Mouse (Mus musculus) intestine, embryonic 15.5 days (tissue): ENCODE data around the gene Skap1. TPM values are rescaled to one million over a fixed set of nuclear protein-coding genes. Genes with fewer than 3 reads are reported as not detected.
"Not testable (repeated sequence)": the region's sequence is repeated elsewhere in the genome, so short reads cannot be mapped to it uniquely, and the experiment has no call there.

ENCODE experiments used
- ATAC-seq: fragments of 200-750 bp; cut with Nextera tagmentation; 2 replicates; pipeline ENCODE4 v1.8.0; 2017; ENCODE audit warnings: moderate TSS enrichment, moderate library complexity
- H3K27ac ChIP-seq: fragments of 300-500 bp; sonication (generic); 2 replicates; pipeline ENCODE4 v1.5.1; 2015; ENCODE audit warnings: mild to moderate bottlenecking, inconsistent platforms
- H3K27me3 ChIP-seq: fragments of 300-500 bp; sonication (generic); replicated peaks from 2 replicates; pipeline ENCODE4 v1.6.1; 2015; ENCODE audit warnings: inconsistent platforms
- H3K36me3 ChIP-seq: fragments of 300-500 bp; sonication (generic); 2 replicates; pipeline ENCODE4 v1.6.1; 2015; ENCODE audit warnings: inconsistent platforms
- H3K4me1 ChIP-seq: fragments of 300-500 bp; sonication (generic); replicated peaks from 2 replicates; pipeline ENCODE4 v1.6.1; 2015; ENCODE audit warnings: inconsistent platforms
- H3K4me2 ChIP-seq: fragments of 300-500 bp; sonication (generic); replicated peaks from 2 replicates; pipeline ENCODE4 v1.6.1; 2015; ENCODE audit warnings: mild to moderate bottlenecking, inconsistent platforms
- H3K4me3 ChIP-seq: fragments of 300-500 bp; sonication (generic); replicated peaks from 2 replicates; pipeline ENCODE4 v1.5.1; 2015; ENCODE audit warnings: inconsistent platforms
- H3K9ac ChIP-seq: fragments of 300-500 bp; sonication (generic); 2 replicates; pipeline ENCODE4 v1.6.1; 2015; ENCODE audit warnings: inconsistent platforms
- H3K9me3 ChIP-seq: fragments of 300-500 bp; sonication (generic); 2 replicates; pipeline ENCODE4 v1.6.1; 2016; ENCODE audit warnings: inconsistent platforms
- WGBS: fragments of 180-500 bp; shearing (Covaris S2); methylation state at CpG from one replicate; pipeline ENCODE4 v1.1.7; 2015; 5-methylcytosine and 5-hydroxymethylcytosine counted together
- polyA plus RNA-seq: library from polyadenylated mRNA; unstranded; fragments of >200 nt; fragmentation: Nextera tagmentation; extraction: Ambion mirVana; gene quantifications from 2 replicates; pipeline ENCODE4 v1.2.1, GENCODE M21; 2015

Skap1 gene
- polyA plus RNA-seq, 1 experiment from 2014 or later = 0.94 TPM

DNA sequence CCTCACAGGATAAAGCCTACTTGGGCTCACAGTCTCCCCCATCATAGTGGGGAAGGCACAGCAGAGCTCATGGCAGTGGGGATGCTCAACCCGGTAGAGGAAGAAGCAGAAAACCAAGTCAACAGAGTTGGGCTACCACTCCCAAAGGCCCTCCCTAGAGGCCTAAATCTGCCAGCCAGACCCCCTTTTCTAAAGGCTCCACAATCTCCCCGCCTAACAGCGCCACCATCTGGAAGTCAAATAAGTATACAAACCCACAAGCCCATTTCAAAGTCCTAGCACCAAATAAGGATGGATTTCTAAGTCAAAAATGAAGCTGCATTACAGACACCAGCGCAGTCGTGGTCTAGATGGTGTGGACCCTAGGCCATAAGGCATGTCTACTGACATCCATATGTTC lies 227.9 kb downstream of the Skap1 start:
- 0 out of 2 replicates have a peak, but pooled peaks cover 2% of the 10 kb centered on the region for H3K4me1 ChIP-seq
- H3K4me2 ChIP-seq = no peak overlapping the region
- no peak overlapping the region for H3K9ac ChIP-seq
- H3K27me3 ChIP-seq = no peaks in the 10 kb centered on the region
- WGBS = 86% methylated on average over 5 of the region's 5 CpGs
- H3K27ac ChIP-seq = no peak overlapping the region
- no peak for ATAC-seq
- H3K9me3 ChIP-seq = no peaks in the 10 kb centered on the region
- no peak overlapping the region for H3K4me3 ChIP-seq
- no peaks in the 10 kb centered on the region for H3K36me3 ChIP-seq

DNA sequence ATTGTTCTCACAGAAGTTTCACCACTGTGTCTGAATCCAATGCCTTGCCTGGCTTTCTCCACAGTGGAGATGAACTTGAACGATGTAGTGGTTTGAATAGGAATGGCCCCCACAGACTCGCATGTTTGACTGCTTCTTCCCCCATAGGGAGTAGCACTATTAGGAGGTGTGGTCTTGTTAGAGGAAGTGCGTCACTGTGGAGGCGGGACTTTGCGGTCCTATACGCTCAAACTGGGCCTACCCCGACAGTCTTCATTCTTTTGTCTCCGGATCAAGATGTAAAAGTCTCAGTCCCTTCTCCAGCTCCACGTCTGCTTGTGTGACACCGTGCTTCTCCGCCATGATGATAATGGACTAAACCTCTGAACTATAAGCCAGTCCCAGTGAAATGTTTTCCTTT lies 229.0 kb downstream of the Skap1 start:
- Histone ChIP-seq H3K36me3 (no peaks in the 10 kb centered on the region), H3K27me3 (no peaks in the 10 kb centered on the region), H3K9me3 (no peaks in the 10 kb centered on the region), H3K27ac (no peak overlapping the region), H3K4me3 (no peak overlapping the region), H3K9ac (no peak overlapping the region), H3K4me1 (0 out of 2 replicates have a peak, but pooled peaks cover 2% of the 10 kb centered on the region), H3K4me2 (no peak overlapping the region)
- 92% methylated on average over 11 of the region's 11 CpGs for WGBS
- ATAC-seq = no peak

DNA sequence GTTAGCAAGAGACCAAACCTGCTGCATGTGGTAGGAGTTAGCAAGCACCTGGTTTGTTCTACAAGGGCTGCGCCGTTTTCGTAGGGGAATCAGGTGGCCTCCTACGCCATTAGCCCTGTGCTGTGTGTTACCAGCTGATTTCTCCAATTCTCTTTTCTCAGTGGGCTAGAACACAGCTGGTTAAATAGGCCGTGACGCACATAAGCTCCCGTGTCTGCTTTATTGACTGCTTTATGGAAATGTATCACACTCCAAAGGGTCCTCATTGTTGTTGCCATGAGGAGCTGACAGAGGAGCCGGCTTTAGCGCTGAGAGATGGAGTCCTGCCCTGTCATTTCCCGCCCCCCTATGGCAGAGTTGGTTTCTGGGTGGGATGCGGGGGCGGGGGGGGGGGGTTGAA lies 230.4 kb downstream of the Skap1 start:
- H3K4me1 ChIP-seq = 0 out of 2 replicates have a peak, but pooled peaks cover 2% of the 10 kb centered on the region
- no peak overlapping the region for H3K9ac ChIP-seq
- 79% methylated on average over 12 of the region's 12 CpGs for WGBS
- no peaks in the 10 kb centered on the region for H3K36me3 ChIP-seq
- no peaks in the 10 kb centered on the region for H3K9me3 ChIP-seq
- no peak for ATAC-seq
- H3K4me3 ChIP-seq = no peak overlapping the region
- H3K27me3 ChIP-seq = no peaks in the 10 kb centered on the region
- no peak overlapping the region for H3K4me2 ChIP-seq
- H3K27ac ChIP-seq = no peak overlapping the region

DNA sequence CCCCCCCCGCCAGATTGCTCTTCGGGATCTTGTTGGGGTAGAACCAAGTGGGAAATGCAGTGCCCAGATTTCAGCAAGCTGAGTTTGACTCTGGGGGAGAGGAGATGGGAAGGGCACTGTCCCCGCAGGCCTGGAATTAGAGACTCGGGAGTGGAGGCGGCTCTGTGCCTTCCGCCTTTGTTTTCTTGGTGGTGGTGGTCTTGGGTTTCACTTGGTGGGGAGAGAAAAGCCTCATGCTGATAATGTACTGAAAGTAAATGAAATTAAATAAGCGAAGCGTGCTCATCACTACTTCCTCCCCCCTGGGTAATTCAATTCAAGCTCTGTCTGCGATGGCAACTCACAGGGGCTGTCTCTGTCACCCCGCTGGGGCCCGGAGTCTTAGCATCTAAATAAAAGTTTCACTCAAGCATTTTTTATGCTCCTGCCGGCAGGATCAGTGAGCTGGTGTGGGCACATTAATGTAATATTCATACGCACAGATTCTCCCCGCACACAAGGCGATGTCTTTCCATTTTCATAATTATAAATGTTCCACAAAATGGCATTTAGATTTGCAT lies 231.9 kb downstream of the Skap1 start:
- no peak for ATAC-seq

DNA sequence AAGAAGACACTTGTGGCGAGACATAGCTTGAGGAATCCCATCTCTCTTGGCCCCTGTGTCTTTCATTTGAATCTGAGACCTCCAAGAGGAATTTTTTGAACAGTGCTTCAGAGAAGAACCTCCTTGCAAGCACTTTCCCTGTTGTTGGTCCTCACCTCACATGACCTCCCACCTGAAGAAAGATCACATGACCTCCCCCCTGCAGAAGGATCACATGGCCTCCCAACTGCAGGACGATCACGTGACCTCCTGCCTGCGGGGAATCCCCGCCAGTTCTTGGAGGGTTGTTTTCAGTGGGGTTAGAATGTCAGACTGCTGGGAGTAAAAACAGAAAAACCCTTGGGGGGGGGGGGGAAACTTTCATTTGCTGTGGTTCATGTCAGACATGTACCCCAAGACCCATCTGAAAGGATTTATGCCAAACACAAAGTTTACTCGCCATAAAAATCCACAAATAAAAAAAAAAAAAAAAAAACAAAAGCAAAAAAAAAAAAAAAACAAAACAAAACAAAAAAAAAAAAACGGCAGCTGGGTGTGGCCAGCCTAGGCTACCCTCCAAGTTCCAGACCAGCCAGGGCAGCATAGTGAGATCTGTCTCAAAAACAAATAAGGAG lies 232.6 kb downstream of the Skap1 start:
- no peak overlapping the region for H3K27ac ChIP-seq
- H3K9ac ChIP-seq = no peak overlapping the region
- WGBS = 32% methylated on average over 7 of the region's 7 CpGs
- H3K4me1 ChIP-seq = 0 out of 2 replicates have a peak, but pooled peaks cover 2% of the 10 kb centered on the region
- H3K4me3 ChIP-seq = no peak overlapping the region
- H3K27me3 ChIP-seq = no peaks in the 10 kb centered on the region
- no peaks in the 10 kb centered on the region for H3K9me3 ChIP-seq
- no peak overlapping the region for H3K4me2 ChIP-seq
- no peaks in the 10 kb centered on the region for H3K36me3 ChIP-seq
- no peak for ATAC-seq

More for the DNA sequence above, 231.9 kb downstream of the Skap1 start:
- no peak overlapping the region for H3K4me2 ChIP-seq
- H3K27me3 ChIP-seq = no peaks in the 10 kb centered on the region
- H3K9ac ChIP-seq = no peak overlapping the region
- no peaks in the 10 kb centered on the region for H3K9me3 ChIP-seq
- H3K36me3 ChIP-seq = no peaks in the 10 kb centered on the region
- H3K4me3 ChIP-seq = no peak overlapping the region
- H3K4me1 ChIP-seq = 0 out of 2 replicates have a peak, but pooled peaks cover 2% of the 10 kb centered on the region
- H3K27ac ChIP-seq = no peak overlapping the region
- 77% methylated on average over 15 of the region's 15 CpGs for WGBS

DNA sequence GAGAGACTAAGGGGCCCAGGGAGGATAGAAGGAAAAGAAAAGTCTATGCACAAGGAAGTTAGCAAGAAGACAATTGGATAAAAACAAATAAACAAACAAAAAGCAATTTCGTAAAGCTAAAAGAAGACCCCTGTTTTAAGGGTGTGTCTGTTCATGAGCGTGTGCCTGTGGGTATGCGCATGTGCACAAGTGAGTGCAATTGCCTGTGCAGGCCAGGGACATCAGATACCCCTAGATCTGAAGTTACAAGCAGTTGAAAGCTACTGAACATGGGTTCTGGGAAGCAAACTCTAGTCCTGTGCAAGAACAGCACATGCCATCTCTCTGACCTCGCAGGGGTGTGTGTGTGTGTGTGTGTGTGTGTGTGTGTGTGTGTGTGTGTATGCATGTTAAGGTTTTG lies 233.1 kb downstream of the Skap1 start:
- no peaks in the 10 kb centered on the region for H3K9me3 ChIP-seq
- H3K27me3 ChIP-seq = no peaks in the 10 kb centered on the region
- 80% methylated on average over 4 of the region's 4 CpGs for WGBS
- no peak overlapping the region for H3K4me2 ChIP-seq
- H3K4me1 ChIP-seq = 0 out of 2 replicates have a peak, but pooled peaks cover 2% of the 10 kb centered on the region
- no peak overlapping the region for H3K9ac ChIP-seq
- no peaks in the 10 kb centered on the region for H3K36me3 ChIP-seq
- no peak overlapping the region for H3K27ac ChIP-seq
- ATAC-seq = no peak
- no peak overlapping the region for H3K4me3 ChIP-seq

DNA sequence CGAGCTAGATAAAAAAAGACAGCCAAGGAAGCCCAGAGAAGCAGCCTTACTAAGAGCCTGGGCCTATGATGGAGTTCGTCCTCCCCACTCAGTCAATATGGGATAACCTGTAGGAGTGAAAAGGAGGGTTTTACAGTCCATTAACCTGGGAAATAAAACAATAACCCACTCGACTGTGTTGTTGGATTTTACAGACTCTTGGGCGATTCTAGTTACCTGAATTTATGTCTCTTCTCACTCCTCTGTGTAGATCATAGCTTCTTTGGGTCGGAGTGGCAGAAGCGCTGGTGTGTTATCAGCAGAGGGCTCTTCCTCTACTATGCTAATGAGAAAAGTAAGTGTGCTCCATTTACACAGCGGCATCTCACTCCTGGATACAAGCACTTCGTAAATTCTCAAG lies 239.4 kb downstream of the Skap1 start:
- Histone ChIP-seq H3K9ac (no peak overlapping the region), H3K4me1 (no peaks in the 10 kb centered on the region), H3K36me3 (no peaks in the 10 kb centered on the region), H3K9me3 (no peaks in the 10 kb centered on the region), H3K4me2 (no peak overlapping the region), H3K27me3 (peaks cover 7% of the 10 kb centered on the region), H3K27ac (no peak overlapping the region), H3K4me3 (no peak overlapping the region)
- no peak for ATAC-seq
- WGBS = 66% methylated on average over 8 of the region's 8 CpGs

DNA sequence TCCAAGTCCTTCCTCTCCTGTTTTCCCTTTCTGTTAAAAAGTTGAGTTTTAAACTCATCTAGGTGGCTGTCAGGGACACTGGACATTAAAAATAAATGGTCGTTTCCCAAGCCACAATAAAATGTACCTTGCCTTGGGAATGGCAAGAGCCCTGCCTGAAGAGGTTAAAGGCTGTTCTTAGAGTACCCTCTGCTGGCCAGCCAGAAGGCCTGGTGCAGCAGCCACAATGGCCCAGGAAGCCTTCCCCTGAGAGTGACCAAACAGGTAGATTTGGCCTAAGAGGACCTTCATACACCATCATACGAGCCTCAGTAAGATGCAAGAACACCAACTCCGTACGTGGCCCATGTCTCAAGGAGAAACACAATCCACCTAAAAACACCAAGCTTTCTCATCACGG lies 246.9 kb downstream of the Skap1 start:
- Histone ChIP-seq H3K4me1 (no peaks in the 10 kb centered on the region), H3K9me3 (no peaks in the 10 kb centered on the region), H3K4me2 (no peak overlapping the region), H3K9ac (no peak overlapping the region), H3K27ac (no peak overlapping the region), H3K4me3 (no peak overlapping the region), H3K27me3 (peaks cover 7% of the 10 kb centered on the region), H3K36me3 (no peaks in the 10 kb centered on the region)
- ATAC-seq = no peak
- WGBS = 68% methylated on average over 5 of the region's 5 CpGs

DNA sequence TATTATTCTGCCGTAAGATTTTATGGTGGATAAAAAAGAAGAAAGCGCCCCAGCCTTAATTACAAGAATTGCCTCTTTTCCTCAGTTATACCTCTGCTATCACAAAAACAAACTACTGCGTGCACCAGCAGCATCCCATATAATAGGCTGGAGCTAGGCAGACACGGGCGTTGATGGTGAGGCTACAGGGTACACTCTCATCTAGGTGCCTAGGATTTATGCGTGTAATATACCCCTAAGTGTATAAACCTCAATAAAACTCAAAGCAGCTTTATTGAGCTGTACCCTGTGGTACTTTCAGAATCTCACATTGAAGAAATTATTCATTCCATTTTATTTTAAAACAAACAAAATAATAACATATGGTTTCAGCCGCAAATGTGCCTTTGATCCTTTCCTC lies 247.3 kb downstream of the Skap1 start:
- 86% methylated on average over 7 of the region's 7 CpGs for WGBS
- ATAC-seq = no peak
- no peaks in the 10 kb centered on the region for H3K4me1 ChIP-seq

DNA sequence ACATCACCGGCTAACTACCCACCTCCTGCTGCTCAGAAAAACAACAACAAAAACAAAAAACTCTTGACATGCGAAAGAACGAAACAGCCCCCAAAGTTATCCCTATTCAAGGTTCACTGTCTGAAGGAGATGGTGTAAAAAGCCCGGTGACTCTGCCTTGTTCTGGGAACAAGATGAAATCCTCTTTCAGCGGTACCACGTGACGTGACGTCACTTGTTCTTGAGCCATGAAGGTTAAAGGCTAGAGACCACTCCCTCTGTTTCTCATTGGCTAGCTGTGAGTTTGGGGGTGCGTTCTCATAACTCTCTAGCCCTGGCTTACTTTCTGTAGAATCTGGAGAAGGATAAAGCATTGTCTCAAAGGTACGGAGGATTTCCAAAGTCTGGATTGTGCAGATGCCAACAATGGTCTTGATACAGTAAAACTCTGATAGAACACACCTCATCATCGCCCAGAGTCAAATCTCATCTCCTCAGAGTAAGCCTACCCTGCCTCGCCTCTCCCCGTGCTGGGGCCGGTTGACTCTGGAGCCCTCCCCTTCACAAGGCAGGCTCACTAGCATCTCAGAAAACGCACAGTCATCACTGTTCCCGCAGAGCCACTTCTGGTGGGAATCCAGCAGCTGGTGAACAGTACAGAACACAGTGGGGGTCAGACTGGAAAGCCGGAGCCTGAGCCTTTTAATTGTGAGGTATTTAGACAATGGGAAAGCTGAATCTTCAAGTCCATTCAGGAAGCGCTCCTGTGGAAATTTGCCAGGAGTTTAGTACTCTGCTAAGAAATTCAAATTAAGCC lies 249.0 kb downstream of the Skap1 start:
- Histone ChIP-seq H3K9me3 (no peaks in the 10 kb centered on the region), H3K4me2 (no peak overlapping the region), H3K4me3 (no peak overlapping the region), H3K27me3 (0 out of 2 replicates have a peak, but pooled peaks cover 2% of the 10 kb centered on the region), H3K4me1 (no peaks in the 10 kb centered on the region), H3K9ac (no peak overlapping the region), H3K27ac (no peak overlapping the region), H3K36me3 (no peaks in the 10 kb centered on the region)
- ATAC-seq = no peak; the same call in 1 of the 2 replicates
- WGBS = 55% methylated on average over 18 of the region's 18 CpGs

More for the DNA sequence above, 247.3 kb downstream of the Skap1 start:
- Histone ChIP-seq H3K36me3 (no peaks in the 10 kb centered on the region), H3K9ac (no peak overlapping the region), H3K27ac (no peak overlapping the region), H3K27me3 (peaks cover 7% of the 10 kb centered on the region), H3K9me3 (no peaks in the 10 kb centered on the region), H3K4me3 (no peak overlapping the region), H3K4me2 (no peak overlapping the region)

DNA sequence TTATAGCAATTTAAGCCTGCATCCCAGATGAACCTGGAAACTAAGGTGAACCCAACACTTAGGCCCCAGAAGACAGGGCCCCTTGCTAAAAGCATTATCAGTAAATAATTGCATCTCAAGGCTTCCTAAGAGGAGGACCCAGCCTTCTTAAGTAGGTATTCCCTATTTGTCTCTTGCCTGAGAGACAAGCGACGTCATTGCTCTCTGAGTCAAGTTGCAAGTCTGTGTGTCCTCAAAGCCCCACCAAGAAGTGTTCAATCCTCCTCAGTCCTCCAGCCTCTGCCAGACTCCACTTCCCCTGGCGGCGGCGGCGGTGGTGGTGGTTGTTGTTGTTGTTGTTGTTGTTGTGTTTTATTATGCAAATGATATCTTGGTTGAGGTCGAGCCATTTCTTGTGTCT lies 249.6 kb downstream of the Skap1 start:
- Histone ChIP-seq H3K4me1 (no peaks in the 10 kb centered on the region), H3K27me3 (no peaks in the 10 kb centered on the region), H3K27ac (no peak overlapping the region), H3K9me3 (no peaks in the 10 kb centered on the region), H3K4me3 (no peak overlapping the region), H3K9ac (no peak overlapping the region), H3K36me3 (no peaks in the 10 kb centered on the region), H3K4me2 (no peak overlapping the region)
- 68% methylated on average over 7 of the region's 7 CpGs for WGBS
- no peak for ATAC-seq

DNA sequence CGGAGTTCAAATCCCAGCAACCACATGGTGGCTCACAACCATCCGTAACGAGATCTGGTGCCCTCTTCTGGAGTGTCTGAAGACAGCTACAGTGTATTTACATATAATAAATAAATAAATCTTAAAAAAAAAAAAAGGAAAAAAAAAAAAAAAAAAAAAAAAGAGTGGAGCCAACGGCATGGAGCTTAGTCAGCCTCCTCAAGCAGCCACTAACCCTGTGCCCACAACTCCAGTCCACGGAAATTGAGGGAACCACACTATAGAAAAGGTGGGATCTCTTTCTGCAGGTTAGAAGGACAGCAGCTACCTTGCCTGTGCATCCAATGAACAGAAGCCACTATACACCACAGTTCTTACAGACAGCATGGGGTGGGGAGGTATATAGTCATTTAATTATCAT lies 250.8 kb downstream of the Skap1 start:
- WGBS = 83% methylated on average over 5 of the region's 5 CpGs

More for the DNA sequence above, 250.8 kb downstream of the Skap1 start:
- not testable (repeated sequence) for H3K9me3 ChIP-seq, H3K9ac ChIP-seq, H3K4me2 ChIP-seq, H3K4me3 ChIP-seq, H3K27me3 ChIP-seq, H3K27ac ChIP-seq, ATAC-seq, H3K36me3 ChIP-seq, H3K4me1 ChIP-seq
